Mouse (Mus musculus): ENCODE data around the gene Tysnd1. TPM values are rescaled to one million over a fixed set of nuclear protein-coding genes. Genes with fewer than 3 reads are reported as not detected.

Tysnd1 gene
- total and polyA plus RNA-seq, 3 experiments = 72.7 to 119 TPM; not detected in 1

DNA sequence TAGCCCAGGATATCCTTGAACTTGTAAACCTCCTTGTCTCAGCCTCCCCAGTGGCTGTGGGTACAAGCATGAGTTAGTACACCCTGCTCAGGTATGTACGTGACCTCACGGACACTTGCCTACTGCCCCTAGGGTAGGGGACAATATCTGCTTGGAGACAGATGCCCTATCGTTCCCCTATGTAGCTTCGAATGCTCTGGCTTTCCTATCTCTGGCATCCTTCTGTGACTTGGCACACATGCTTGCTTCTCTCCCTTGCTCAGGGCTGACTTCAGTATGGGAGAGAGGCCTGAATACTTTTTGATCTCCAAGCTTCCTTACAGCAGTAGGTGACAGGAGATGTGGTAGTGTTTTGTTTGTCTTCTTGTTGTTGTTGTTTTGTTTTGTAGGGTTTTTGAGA, 18.8 kb downstream of the Tysnd1 start (continued):
- no peak for TF ChIP-seq POLR2AphosphoS5 (IDR thresholded peaks at IDR 0.05; ENCODE audit: borderline replicate concordance, low read depth, low read length)
- no peak for TF ChIP-seq MYB (IDR thresholded peaks at IDR 0.05; ENCODE audit: low read depth, low read length)
- no peak for TF ChIP-seq ZKSCAN1 (IDR thresholded peaks at IDR 0.05; ENCODE audit: low read depth, low read length)
- TF ChIP-seq EP300 (IDR thresholded peaks at IDR 0.05; ENCODE audit: low read depth in 1 of 2, low read length in 2 of 2) = peak; percentile 55 to 66

DNA sequence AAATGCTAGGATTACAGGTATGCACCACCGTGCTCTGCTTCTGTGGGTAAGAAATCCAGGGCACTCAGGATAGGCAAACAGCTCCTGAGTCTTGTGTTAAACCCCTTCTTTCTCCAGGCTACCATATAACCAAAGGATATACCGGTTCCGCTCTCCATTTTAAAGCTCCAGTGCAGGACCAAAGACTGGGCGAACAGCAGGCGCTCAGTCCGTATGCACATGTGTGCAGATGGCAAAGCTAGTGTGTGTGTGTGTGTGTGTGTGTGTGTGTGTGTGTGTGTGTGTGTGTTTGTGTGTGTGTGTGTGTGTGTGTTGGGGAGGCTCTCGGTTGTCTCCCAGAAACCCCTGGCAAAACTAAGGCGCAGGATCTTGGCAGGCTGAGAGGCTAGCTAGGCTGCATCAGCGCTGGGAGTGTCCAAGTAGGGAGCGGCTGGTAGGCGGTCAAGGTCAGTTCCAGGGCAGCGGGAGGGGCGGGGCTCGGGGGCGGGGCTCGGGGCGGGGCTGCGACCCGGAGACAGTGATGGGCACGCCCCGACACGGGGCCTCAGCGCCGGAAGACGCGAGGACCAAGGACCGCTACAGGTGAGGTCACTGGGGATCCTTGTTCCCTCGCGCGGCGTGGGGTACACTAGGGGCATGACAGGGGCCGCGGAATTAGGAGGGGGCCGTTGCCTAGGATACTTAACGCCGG, 19.6 kb downstream of the Tysnd1 start, which contains the start of gene Aifm2:
Gene Aifm2, plus strand, starts transcription at position 493 of the 691 bp plus-strand sequence.
- Histone ChIP-seq H3K79me2 (ENCODE audit: control insufficient read depth, insufficient read depth, low read length, poor library complexity) (no peaks in the 10 kb centered on the region; the same call in 1 of the 2 replicates), H3K9ac (ENCODE audit: control insufficient read depth, low read depth, low read length, poor library complexity, severe bottlenecking) (peak within 1 kb of the TSS; percentile 61), H3K9me3 (replicated peaks; ENCODE audit: insufficient read depth, low read length) (no peaks in the 10 kb centered on the region), H3K27me3 (ENCODE audit: control insufficient read depth in 1 of 2, insufficient read depth in 2 of 2, low read length in 2 of 2) (no peaks in the 10 kb centered on the region), H3K4me1 (ENCODE audit: control insufficient read depth in 1 of 2, insufficient read depth in 2 of 2, low read length in 2 of 2) (peaks cover 1 to 11% of the 10 kb centered on the region in 2 experiments), H3K4me3 (ENCODE audit: control insufficient read depth in 1 of 2, insufficient read depth in 1 of 2, low read depth in 2 of 2, low read length in 2 of 2) (peak within 1 kb of the TSS; percentile 70 to 100), H3K36me3 (ENCODE audit: control insufficient read depth in 1 of 2, insufficient read depth in 2 of 2, low read length in 2 of 2) (no peaks in the 10 kb centered on the region), H3K27ac (ENCODE audit: control insufficient read depth, low read depth, low read length) (no peak within 1 kb of the TSS)
- peak; percentile 64 for DNase-seq (ENCODE audit: low read depth, low spot score)
- TF ChIP-seq POLR2A (IDR thresholded peaks at IDR 0.05; ENCODE audit: control insufficient read depth in 1 of 2, insufficient read depth in 1 of 2, low read depth in 1 of 2, low read length in 2 of 2, poor library complexity in 1 of 2) (peak in 1 of 2 experiments; percentile 52; a peak in 1 of 4 replicates), MAX (IDR thresholded peaks at IDR 0.05; ENCODE audit: low read length) (no peak), USF1 (IDR thresholded peaks at IDR 0.05; ENCODE audit: low read depth, low read length) (no peak), NELFE (IDR thresholded peaks at IDR 0.05; ENCODE audit: low read depth, low read length) (peak; percentile 35; the same call in 1 of the 2 replicates), KAT2A (conservative IDR thresholded peaks at IDR 0.05; ENCODE audit: low read depth, low read length) (no peak), RAD21 (IDR thresholded peaks at IDR 0.05; ENCODE audit: low read depth, low read length) (no peak), GATA1 (IDR thresholded peaks at IDR 0.05; ENCODE audit: low read depth, low read length) (no peak), MYB (IDR thresholded peaks at IDR 0.05; ENCODE audit: low read depth, low read length) (no peak)

DNA sequence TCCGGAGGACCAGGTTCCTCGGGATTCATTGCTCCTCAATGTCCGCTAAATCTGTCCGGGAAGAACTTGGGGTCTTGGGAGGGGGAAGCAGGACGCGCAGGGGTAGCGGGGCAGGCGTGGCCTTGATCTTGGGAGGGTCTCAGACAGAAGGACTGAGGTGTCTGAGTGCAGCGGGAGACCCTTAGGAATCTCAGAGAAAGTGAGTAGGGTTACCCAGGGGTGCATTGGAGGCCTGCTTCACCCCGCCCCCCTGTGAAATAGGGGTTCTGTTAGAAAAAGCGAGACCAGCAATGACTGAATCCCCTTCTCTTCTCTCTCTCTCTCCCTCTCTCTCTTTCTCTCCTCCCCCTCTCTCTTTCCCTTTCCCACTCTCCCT, 20.1 kb downstream of the Tysnd1 start:
- no peak overlapping the region for H3K27ac ChIP-seq (ENCODE audit: control insufficient read depth, low read depth, low read length)
- peaks cover 1 to 11% of the 10 kb centered on the region in 2 experiments for H3K4me1 ChIP-seq (ENCODE audit: control insufficient read depth in 1 of 2, insufficient read depth in 2 of 2, low read length in 2 of 2)
- no peak for DNase-seq (ENCODE audit: low read depth, low spot score)
- no peaks in the 10 kb centered on the region; the same call in 1 of the 2 replicates for H3K79me2 ChIP-seq (ENCODE audit: control insufficient read depth, insufficient read depth, low read length, poor library complexity)
- H3K4me3 ChIP-seq (ENCODE audit: control insufficient read depth in 1 of 2, insufficient read depth in 1 of 2, low read depth in 2 of 2, low read length in 2 of 2) = peak overlapping the region; percentile 70 to 100
- peak overlapping the region; percentile 61 for H3K9ac ChIP-seq (ENCODE audit: control insufficient read depth, low read depth, low read length, poor library complexity, severe bottlenecking)
- H3K9me3 ChIP-seq (replicated peaks; ENCODE audit: insufficient read depth, low read length) = no peaks in the 10 kb centered on the region
- H3K36me3 ChIP-seq (ENCODE audit: control insufficient read depth in 1 of 2, insufficient read depth in 2 of 2, low read length in 2 of 2) = no peaks in the 10 kb centered on the region
- TF ChIP-seq MYC (IDR thresholded peaks at IDR 0.05; ENCODE audit: low read depth, low read length) (no peak), CHD1 (IDR thresholded peaks at IDR 0.05; ENCODE audit: low read depth, low read length) (no peak), MXI1 (IDR thresholded peaks at IDR 0.05; ENCODE audit: low read depth, low read length) (no peak), RAD21 (IDR thresholded peaks at IDR 0.05; ENCODE audit: low read depth, low read length) (no peak), SMC3 (IDR thresholded peaks at IDR 0.05; ENCODE audit: low read depth, low read length) (no peak), POLR2AphosphoS5 (IDR thresholded peaks at IDR 0.05; ENCODE audit: borderline replicate concordance, low read depth, low read length) (no peak), HCFC1 (IDR thresholded peaks at IDR 0.05; ENCODE audit: low read depth, low read length) (no peak), MAFK (IDR thresholded peaks at IDR 0.05; ENCODE audit: borderline replicate concordance, low read depth, low read length) (no peak), MAX (IDR thresholded peaks at IDR 0.05; ENCODE audit: low read length) (no peak), ZC3H11A (IDR thresholded peaks at IDR 0.05; ENCODE audit: low read depth, low read length) (no peak), POLR2AphosphoS2 (IDR thresholded peaks at IDR 0.05; ENCODE audit: low read length) (no peak), NRF1 (IDR thresholded peaks at IDR 0.05; ENCODE audit: insufficient read depth, low read depth, low read length, poor library complexity, severe bottlenecking) (no peak), ZKSCAN1 (IDR thresholded peaks at IDR 0.05; ENCODE audit: low read depth, low read length) (no peak), TAL1 (IDR thresholded peaks at IDR 0.05; ENCODE audit: low read length) (no peak), USF2 (IDR thresholded peaks at IDR 0.05; ENCODE audit: borderline replicate concordance in 1 of 2, insufficient read depth in 1 of 2, low read depth in 1 of 2, low read length in 2 of 2) (no peak), MEF2A (IDR thresholded peaks at IDR 0.05; ENCODE audit: extremely low read depth, insufficient replicate concordance, low read depth, low read length, poor library complexity, severe bottlenecking) (no peak), ETS1 (IDR thresholded peaks at IDR 0.05; ENCODE audit: low read depth, low read length) (no peak)
- no peaks in the 10 kb centered on the region for H3K27me3 ChIP-seq (ENCODE audit: control insufficient read depth in 1 of 2, insufficient read depth in 2 of 2, low read length in 2 of 2)
